ENCODE assay signal across 16 mouse cellular contexts in the genomic region with DNA sequence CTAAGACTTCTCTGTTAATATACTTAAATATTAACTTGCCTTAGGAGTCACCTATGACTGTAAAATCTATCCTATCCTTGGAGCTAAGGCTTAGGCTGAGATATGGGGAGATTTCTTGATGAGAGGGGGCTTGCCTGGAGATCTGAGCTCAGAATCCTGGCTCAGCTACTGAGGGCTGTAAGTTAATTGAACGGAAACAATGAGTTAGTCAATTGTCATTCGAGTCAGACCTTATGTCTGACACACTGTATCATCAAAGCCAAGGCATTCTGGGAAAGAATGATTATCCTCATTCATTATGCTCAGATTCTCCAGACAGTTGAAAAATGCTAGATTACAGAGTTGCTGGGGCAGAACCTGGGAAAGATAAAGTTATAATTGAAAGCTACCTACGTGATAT.
A peak's percentile ranks its signal among the peaks of the same experiment; 100 is the strongest.
DNase-seq lines count a peak whose midpoint lies in the region; ATAC-seq lines count a peak whose summit lies in the region.
"Had no signal": no experiment of that assay in that cellular context is flagged by ENCODE, and none has a peak within 500 bp of the region (broad histone marks: within the 10 kb centered on the region; RNA-seq: fewer than 3 reads in every experiment).

No protein-coding gene starts in this region.

- ATAC-seq in hindbrain, embryonic 13.5 days (ENCODE audit: low FRiP score): peak; percentile 36; the same call in 1 of the 2 replicates
- ATAC-seq in midbrain, embryonic 14.5 days (ENCODE audit: low FRiP score, low TSS enrichment): no peak
- no peak for ATAC-seq in midbrain, embryonic 16.5 days
- ATAC-seq in hindbrain, embryonic 16.5 days: 0 out of 2 replicates have a peak, but pooled peaks have one; percentile 42
- ATAC-seq: forebrain, embryonic 15.5 days; intestine, embryonic 15.5 days had no signal

- no peak overlapping the region for H3K4me2 ChIP-seq in hindbrain, embryonic 13.5 days
- no peak overlapping the region for H3K4me2 ChIP-seq in midbrain, embryonic 14.5 days (ENCODE audit: low read length)
- no peak overlapping the region for H3K4me2 ChIP-seq in midbrain, embryonic 16.5 days (ENCODE audit: low read length)
- no peak overlapping the region for H3K4me2 ChIP-seq in hindbrain, embryonic 16.5 days (ENCODE audit: low read length)
- H3K4me2 ChIP-seq: embryonic facial prominence, embryonic 12.5 days; forebrain, embryonic 15.5 days; heart, embryonic 12.5 days; intestine, embryonic 15.5 days had no signal

- no peaks in the 10 kb centered on the region for H3K9me3 ChIP-seq in hindbrain, embryonic 13.5 days
- no peaks in the 10 kb centered on the region for H3K9me3 ChIP-seq in hindbrain, embryonic 10.5 days
- no peaks in the 10 kb centered on the region for H3K9me3 ChIP-seq in midbrain, embryonic 14.5 days (ENCODE audit: control insufficient read depth, low read length)
- H3K9me3 ChIP-seq in midbrain, embryonic 16.5 days (replicated peaks; ENCODE audit: control insufficient read depth, low read length, poor library complexity, severe bottlenecking): no peaks in the 10 kb centered on the region
- no peaks in the 10 kb centered on the region for H3K9me3 ChIP-seq in hindbrain, embryonic 16.5 days (ENCODE audit: control insufficient read depth, low read length)
- H3K9me3 ChIP-seq: embryonic facial prominence, embryonic 12.5 days; forebrain, embryonic 15.5 days; heart, embryonic 12.5 days; intestine, embryonic 15.5 days had no signal

- no peaks in the 10 kb centered on the region for H3K27me3 ChIP-seq in hindbrain, embryonic 13.5 days
- H3K27me3 ChIP-seq in hindbrain, embryonic 10.5 days (ENCODE audit: insufficient read depth, poor library complexity, severe bottlenecking): no peaks in the 10 kb centered on the region
- no peaks in the 10 kb centered on the region for H3K27me3 ChIP-seq in midbrain, embryonic 14.5 days (ENCODE audit: control insufficient read depth, insufficient read depth, low read length)
- H3K27me3 ChIP-seq in midbrain, embryonic 16.5 days (ENCODE audit: control insufficient read depth, insufficient read depth, low read depth, low read length): no peaks in the 10 kb centered on the region
- no peaks in the 10 kb centered on the region for H3K27me3 ChIP-seq in hindbrain, embryonic 16.5 days (replicated peaks; ENCODE audit: control insufficient read depth, insufficient read depth, low read length)
- H3K27me3 ChIP-seq: embryonic facial prominence, embryonic 12.5 days; forebrain, embryonic 15.5 days; heart, embryonic 12.5 days; intestine, embryonic 15.5 days had no signal

- DNase-seq in hindbrain, embryonic 10.5 days (ENCODE audit: low spot score): no peak
- peak; percentile 49 for DNase-seq in midbrain, embryonic 14.5 days
- DNase-seq in kidney, adult 9 months: no peak
- DNase-seq: adrenal gland, postnatal 10 days; cerebellum, adult 11-12 months; cerebellum, adult 9-10 months; cerebellum, postnatal 25 days; gastrocnemius, postnatal 25 days; kidney, adult 18-20 months had no signal

- WGBS in hindbrain, embryonic 13.5 days: 32% methylated on average over 3 of the region's 3 CpGs
- WGBS in hindbrain, embryonic 10.5 days: 84% methylated on average over 3 of the region's 3 CpGs
- WGBS in midbrain, embryonic 14.5 days: 48% methylated on average over 3 of the region's 3 CpGs
- 37% methylated on average over 3 of the region's 3 CpGs for WGBS in midbrain, embryonic 16.5 days
- WGBS in hindbrain, embryonic 16.5 days: 33% methylated on average over 3 of the region's 3 CpGs

- no peak overlapping the region for H3K4me3 ChIP-seq in hindbrain, embryonic 13.5 days
- H3K4me3 ChIP-seq in hindbrain, embryonic 10.5 days: no peak overlapping the region
- H3K4me3 ChIP-seq in midbrain, embryonic 14.5 days (replicated peaks; ENCODE audit: low read depth, low read length): no peak overlapping the region
- H3K4me3 ChIP-seq in midbrain, embryonic 16.5 days (ENCODE audit: low read depth, low read length): no peak overlapping the region
- no peak overlapping the region for H3K4me3 ChIP-seq in hindbrain, embryonic 16.5 days (ENCODE audit: low read length)
- H3K4me3 ChIP-seq: embryonic facial prominence, embryonic 12.5 days; forebrain, embryonic 15.5 days; heart, embryonic 12.5 days; intestine, embryonic 15.5 days had no signal

- H3K9ac ChIP-seq in hindbrain, embryonic 13.5 days: no peak overlapping the region
- no peak overlapping the region for H3K9ac ChIP-seq in midbrain, embryonic 14.5 days (replicated peaks; ENCODE audit: low read length)
- H3K9ac ChIP-seq in midbrain, embryonic 16.5 days (ENCODE audit: low read depth, low read length): no peak overlapping the region
- H3K9ac ChIP-seq in hindbrain, embryonic 16.5 days (ENCODE audit: low read depth, low read length): no peak overlapping the region
- H3K9ac ChIP-seq: embryonic facial prominence, embryonic 12.5 days; forebrain, embryonic 15.5 days; heart, embryonic 12.5 days; intestine, embryonic 15.5 days had no signal

- no peaks in the 10 kb centered on the region for H3K36me3 ChIP-seq in hindbrain, embryonic 13.5 days
- H3K36me3 ChIP-seq in hindbrain, embryonic 10.5 days: no peaks in the 10 kb centered on the region
- H3K36me3 ChIP-seq in midbrain, embryonic 14.5 days (ENCODE audit: control insufficient read depth, insufficient read depth, low read length): no peaks in the 10 kb centered on the region
- no peaks in the 10 kb centered on the region for H3K36me3 ChIP-seq in midbrain, embryonic 16.5 days (ENCODE audit: control insufficient read depth, insufficient read depth, low read length)
- H3K36me3 ChIP-seq in hindbrain, embryonic 16.5 days (ENCODE audit: control insufficient read depth, insufficient read depth, low read length): no peaks in the 10 kb centered on the region
- H3K36me3 ChIP-seq: embryonic facial prominence, embryonic 12.5 days; forebrain, embryonic 15.5 days; heart, embryonic 12.5 days; intestine, embryonic 15.5 days had no signal

- no peak overlapping the region for H3K27ac ChIP-seq in hindbrain, embryonic 13.5 days
- no peak overlapping the region for H3K27ac ChIP-seq in hindbrain, embryonic 10.5 days
- 0 out of 2 replicates have a peak overlapping the region, but pooled peaks have one; percentile 9 for H3K27ac ChIP-seq in midbrain, embryonic 14.5 days (replicated peaks; ENCODE audit: low read depth, low read length)
- H3K27ac ChIP-seq in midbrain, embryonic 16.5 days (ENCODE audit: low read length): no peak overlapping the region
- H3K27ac ChIP-seq in hindbrain, embryonic 16.5 days (ENCODE audit: low read depth, low read length): no peak overlapping the region
- H3K27ac ChIP-seq: embryonic facial prominence, embryonic 12.5 days; forebrain, embryonic 15.5 days; intestine, embryonic 15.5 days had no signal

- H3K4me1 ChIP-seq in hindbrain, embryonic 13.5 days (replicated peaks): peaks cover 10% of the 10 kb centered on the region
- H3K4me1 ChIP-seq in hindbrain, embryonic 10.5 days (replicated peaks): peaks cover 20% of the 10 kb centered on the region
- H3K4me1 ChIP-seq in midbrain, embryonic 14.5 days (ENCODE audit: control insufficient read depth, insufficient read depth, low read length): peaks cover 17% of the 10 kb centered on the region
- peaks cover 4% of the 10 kb centered on the region; the same call in 1 of the 2 replicates for H3K4me1 ChIP-seq in midbrain, embryonic 16.5 days (ENCODE audit: control insufficient read depth, insufficient read depth, low read length)
- H3K4me1 ChIP-seq in hindbrain, embryonic 16.5 days (ENCODE audit: control insufficient read depth, insufficient read depth, low read depth, low read length): no peaks in the 10 kb centered on the region
- H3K4me1 ChIP-seq: embryonic facial prominence, embryonic 12.5 days; forebrain, embryonic 15.5 days; intestine, embryonic 15.5 days had no signal

Comparison
In these comparisons a context has a peak if more than half of its experiments do, and no peak if none do; other contexts are left out.
1. ATAC-seq: peak in hindbrain, embryonic 13.5 days (single experiment) and hindbrain, embryonic 16.5 days (single experiment); none in midbrain, embryonic 14.5 days (single experiment) and midbrain, embryonic 16.5 days (single experiment).